Mouse (Mus musculus): ENCODE data around the gene Actl11.

- TF ChIP-seq CTCF (IDR thresholded peaks at IDR 0.05; ENCODE audit: low read depth) (no peak; the same call in 1 of the 2 replicates), EP300 (optimal IDR thresholded peaks at IDR 0.05) (no peak)
Measured at GRCm38 (mm10) chr9:107923956-107924355, 4.3 kb upstream of the Actl11 start.
